In the genomic region with DNA sequence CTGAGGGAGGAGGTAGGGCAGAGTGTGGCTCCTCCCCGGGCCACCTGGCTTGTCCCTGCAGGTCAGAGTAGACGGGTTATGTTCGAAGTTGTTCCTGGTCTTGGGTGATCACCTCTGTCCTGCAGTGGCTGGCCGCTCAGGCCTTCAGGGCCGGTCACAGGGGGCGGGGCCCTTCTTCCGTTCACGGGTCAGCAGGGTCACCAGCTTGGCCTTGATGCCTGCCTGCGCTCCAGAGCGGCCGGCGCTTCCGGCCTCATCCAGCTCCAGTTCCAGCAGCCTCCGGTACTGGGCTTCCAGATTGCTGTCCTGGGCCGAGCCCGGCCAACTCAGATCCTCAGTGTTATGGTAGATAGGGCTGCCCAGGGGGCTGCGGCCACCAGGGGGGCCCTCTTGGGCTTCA, we compare ENCODE assay signal across 10 mouse cellular contexts. TPM values are rescaled to one million over a fixed set of nuclear protein-coding genes. Genes with fewer than 3 reads are reported as not detected.
DNase-seq lines count a peak whose midpoint lies in the region; ATAC-seq and TF ChIP-seq lines count a peak whose summit lies in the region.
"Had no signal": no experiment of that assay in that cellular context is flagged by ENCODE, and none has a peak within 500 bp of the region (broad histone marks: within the 10 kb centered on the region; RNA-seq: fewer than 3 reads in every experiment).

No protein-coding gene starts in this region.

- no peaks in the 10 kb centered on the region for H3K9me3 ChIP-seq in heart, embryonic 12.5 days (replicated peaks)
- 0 out of 2 replicates have a peak, but pooled peaks cover 2% of the 10 kb centered on the region for H3K9me3 ChIP-seq in kidney, embryonic 16.5 days (ENCODE audit: low read length)
- H3K9me3 ChIP-seq in midbrain, postnatal 0 days (ENCODE audit: low read length): no peaks in the 10 kb centered on the region
- H3K9me3 ChIP-seq in forebrain, embryonic 12.5 days: no peaks in the 10 kb centered on the region
- H3K9me3 ChIP-seq: embryonic facial prominence, embryonic 13.5 days; midbrain, embryonic 15.5 days had no signal

- no peak for TF ChIP-seq CTCF in midbrain, postnatal 0 days (IDR thresholded peaks at IDR 0.05)

- 0 out of 2 replicates have a peak, but pooled peaks cover 3% of the 10 kb centered on the region for H3K27me3 ChIP-seq in heart, embryonic 12.5 days (replicated peaks)
- H3K27me3 ChIP-seq in kidney, embryonic 16.5 days (ENCODE audit: insufficient read depth, low read length): no peaks in the 10 kb centered on the region
- H3K27me3 ChIP-seq in midbrain, postnatal 0 days (ENCODE audit: insufficient read depth, low read length): no peaks in the 10 kb centered on the region
- peaks cover 4% of the 10 kb centered on the region; the same call in 1 of the 2 replicates for H3K27me3 ChIP-seq in forebrain, embryonic 12.5 days
- H3K27me3 ChIP-seq: embryonic facial prominence, embryonic 13.5 days; midbrain, embryonic 15.5 days had no signal

- no peak overlapping the region for H3K4me2 ChIP-seq in heart, embryonic 12.5 days
- H3K4me2 ChIP-seq in kidney, embryonic 16.5 days (replicated peaks; ENCODE audit: low read depth, low read length): no peak overlapping the region
- H3K4me2 ChIP-seq in midbrain, postnatal 0 days (ENCODE audit: low read depth, low read length, poor library complexity, severe bottlenecking): no peak overlapping the region
- H3K4me2 ChIP-seq in forebrain, embryonic 12.5 days: no peak overlapping the region
- H3K4me2 ChIP-seq: embryonic facial prominence, embryonic 13.5 days; midbrain, embryonic 15.5 days had no signal

- ATAC-seq in heart, embryonic 12.5 days (ENCODE audit: insufficient number of reproducible peaks, low FRiP score): peak; percentile 62
- peak; percentile 73; the same call in 1 of the 2 replicates for ATAC-seq in kidney, embryonic 16.5 days (ENCODE audit: low FRiP score, low TSS enrichment)
- ATAC-seq in midbrain, postnatal 0 days (ENCODE audit: low FRiP score): no peak
- no peak for ATAC-seq in forebrain, embryonic 12.5 days (ENCODE audit: low FRiP score)
- ATAC-seq: midbrain, embryonic 15.5 days had no signal

- no peak overlapping the region for H3K9ac ChIP-seq in heart, embryonic 12.5 days
- H3K9ac ChIP-seq in kidney, embryonic 16.5 days (replicated peaks; ENCODE audit: low read length): peak overlapping the region; percentile 51
- H3K9ac ChIP-seq in midbrain, postnatal 0 days (replicated peaks; ENCODE audit: low read length, poor library complexity, severe bottlenecking): no peak overlapping the region
- no peak overlapping the region for H3K9ac ChIP-seq in forebrain, embryonic 12.5 days
- H3K9ac ChIP-seq: embryonic facial prominence, embryonic 13.5 days; midbrain, embryonic 15.5 days had no signal

- peak overlapping the region; percentile 72 for H3K27ac ChIP-seq in heart, embryonic 12.5 days (ENCODE audit: poor library complexity, severe bottlenecking)
- no peak overlapping the region for H3K27ac ChIP-seq in kidney, embryonic 16.5 days (ENCODE audit: low read length)
- H3K27ac ChIP-seq in midbrain, postnatal 0 days (ENCODE audit: low read depth, low read length): no peak overlapping the region
- no peak overlapping the region for H3K27ac ChIP-seq in forebrain, embryonic 12.5 days
- H3K27ac ChIP-seq: embryonic facial prominence, embryonic 13.5 days; midbrain, embryonic 15.5 days had no signal

- no peak overlapping the region for H3K4me3 ChIP-seq in heart, embryonic 12.5 days
- H3K4me3 ChIP-seq in kidney, embryonic 16.5 days (ENCODE audit: low read length): no peak overlapping the region
- H3K4me3 ChIP-seq in midbrain, postnatal 0 days (ENCODE audit: low read depth, low read length): no peak overlapping the region
- H3K4me3 ChIP-seq in forebrain, embryonic 12.5 days (replicated peaks): no peak overlapping the region
- H3K4me3 ChIP-seq: embryonic facial prominence, embryonic 13.5 days; midbrain, embryonic 15.5 days had no signal

- WGBS in heart, embryonic 12.5 days: 63% methylated on average over 17 of the region's 17 CpGs
- WGBS in kidney, embryonic 16.5 days: 32% methylated on average over 17 of the region's 17 CpGs
- 64% methylated on average over 17 of the region's 17 CpGs for WGBS in midbrain, postnatal 0 days
- 65% methylated on average over 17 of the region's 17 CpGs for WGBS in forebrain, embryonic 12.5 days

- peaks cover 10% of the 10 kb centered on the region; the same call in 1 of the 2 replicates for H3K4me1 ChIP-seq in heart, embryonic 12.5 days (replicated peaks)
- peaks cover 5% of the 10 kb centered on the region; the same call in 1 of the 2 replicates for H3K4me1 ChIP-seq in kidney, embryonic 16.5 days (ENCODE audit: insufficient read depth, low read length)
- no peaks in the 10 kb centered on the region for H3K4me1 ChIP-seq in midbrain, postnatal 0 days (ENCODE audit: insufficient read depth, low read length)
- H3K4me1 ChIP-seq in forebrain, embryonic 12.5 days: no peaks in the 10 kb centered on the region
- H3K4me1 ChIP-seq: embryonic facial prominence, embryonic 13.5 days; midbrain, embryonic 15.5 days had no signal

- peak; percentile 23 to 39 for DNase-seq in urinary bladder, adult 18-20 months (ENCODE audit: low spot score in 2 of 2)
- no peak for DNase-seq in urinary bladder, postnatal 10 days (ENCODE audit: low spot score)
- peak; percentile 70 for DNase-seq in yolk sac, embryonic 10.5 days (ENCODE audit: low spot score)
- DNase-seq in cerebellum, postnatal 25 days: no peak
- DNase-seq in midbrain, postnatal 0 days (ENCODE audit: low spot score): no peak

- H3K36me3 ChIP-seq in heart, embryonic 12.5 days: no peaks in the 10 kb centered on the region
- H3K36me3 ChIP-seq in kidney, embryonic 16.5 days (ENCODE audit: insufficient read depth, low read length): no peaks in the 10 kb centered on the region
- H3K36me3 ChIP-seq in midbrain, postnatal 0 days (ENCODE audit: insufficient read depth, low read length): no peaks in the 10 kb centered on the region; the same call in 1 of the 2 replicates
- H3K36me3 ChIP-seq in forebrain, embryonic 12.5 days (replicated peaks): no peaks in the 10 kb centered on the region; the same call in 1 of the 2 replicates
- H3K36me3 ChIP-seq: embryonic facial prominence, embryonic 13.5 days; midbrain, embryonic 15.5 days had no signal

RNA-seq across cellular contexts. Expression of a gene that starts 5.8 kb away (rescaled TPM):
- polyA plus RNA-seq in heart, embryonic 12.5 days (2016; fragmentation: Nextera tagmentation; extraction: Ambion mirVana): 1.4 and 1.7 TPM in 2 replicates
- 2.5 TPM in 2 replicates for polyA plus RNA-seq in kidney, embryonic 16.5 days (2015; fragmentation: Nextera tagmentation; extraction: Ambion mirVana)
- 3.0 and 4.5 TPM in 2 replicates for total RNA-seq in midbrain, postnatal 0 days (2014; rRNA removed)
- polyA plus RNA-seq in midbrain, postnatal 0 days (2015; fragmentation: Nextera tagmentation; extraction: Ambion mirVana): 1.4 and 1.6 TPM in 2 replicates
- 3.3 and 3.7 TPM in 2 replicates for polyA plus RNA-seq in forebrain, embryonic 12.5 days (2016; fragmentation: Nextera tagmentation; extraction: Ambion mirVana)

RNA-seq across cellular contexts. Expression of a gene that starts 9.8 kb away (rescaled TPM):
- polyA plus RNA-seq in heart, embryonic 12.5 days (2016; fragmentation: Nextera tagmentation; extraction: Ambion mirVana): 427 and 428 TPM in 2 replicates
- 162 and 169 TPM in 2 replicates for polyA plus RNA-seq in kidney, embryonic 16.5 days (2015; fragmentation: Nextera tagmentation; extraction: Ambion mirVana)
- total RNA-seq in midbrain, postnatal 0 days (2014; rRNA removed): 32.3 and 41.3 TPM in 2 replicates
- polyA plus RNA-seq in midbrain, postnatal 0 days (2015; fragmentation: Nextera tagmentation; extraction: Ambion mirVana): 153 and 171 TPM in 2 replicates
- 139 and 147 TPM in 2 replicates for polyA plus RNA-seq in forebrain, embryonic 12.5 days (2016; fragmentation: Nextera tagmentation; extraction: Ambion mirVana)

RNA-seq across cellular contexts. Expression of a gene that starts 13.2 kb away (rescaled TPM):
- 30.8 and 34.8 TPM in 2 replicates for polyA plus RNA-seq in heart, embryonic 12.5 days (2016; fragmentation: Nextera tagmentation; extraction: Ambion mirVana)
- polyA plus RNA-seq in kidney, embryonic 16.5 days (2015; fragmentation: Nextera tagmentation; extraction: Ambion mirVana): 89.1 and 91.6 TPM in 2 replicates
- total RNA-seq in midbrain, postnatal 0 days (2014; rRNA removed): 51.9 and 58.9 TPM in 2 replicates
- polyA plus RNA-seq in midbrain, postnatal 0 days (2015; fragmentation: Nextera tagmentation; extraction: Ambion mirVana): 45.4 and 49.1 TPM in 2 replicates
- polyA plus RNA-seq in forebrain, embryonic 12.5 days (2016; fragmentation: Nextera tagmentation; extraction: Ambion mirVana): 69.9 and 73.3 TPM in 2 replicates

RNA-seq across cellular contexts. Expression of a gene that starts 35.4 kb away (rescaled TPM):
- 101 TPM in 2 replicates for polyA plus RNA-seq in heart, embryonic 12.5 days (2016; fragmentation: Nextera tagmentation; extraction: Ambion mirVana)
- 177 and 194 TPM in 2 replicates for polyA plus RNA-seq in kidney, embryonic 16.5 days (2015; fragmentation: Nextera tagmentation; extraction: Ambion mirVana)
- 498 and 510 TPM in 2 replicates for total RNA-seq in midbrain, postnatal 0 days (2014; rRNA removed)
- polyA plus RNA-seq in midbrain, postnatal 0 days (2015; fragmentation: Nextera tagmentation; extraction: Ambion mirVana): 482 and 484 TPM in 2 replicates
- 591 and 654 TPM in 2 replicates for polyA plus RNA-seq in forebrain, embryonic 12.5 days (2016; fragmentation: Nextera tagmentation; extraction: Ambion mirVana)

RNA-seq across cellular contexts. Expression of a gene that starts 47.6 kb away (rescaled TPM):
- polyA plus RNA-seq in heart, embryonic 12.5 days (2016; fragmentation: Nextera tagmentation; extraction: Ambion mirVana): 24.3 and 24.4 TPM in 2 replicates
- polyA plus RNA-seq in kidney, embryonic 16.5 days (2015; fragmentation: Nextera tagmentation; extraction: Ambion mirVana): 40.2 and 41.2 TPM in 2 replicates
- total RNA-seq in midbrain, postnatal 0 days (2014; rRNA removed): 73.9 and 90.6 TPM in 2 replicates
- polyA plus RNA-seq in midbrain, postnatal 0 days (2015; fragmentation: Nextera tagmentation; extraction: Ambion mirVana): 42.7 and 43.5 TPM in 2 replicates
- 61.6 and 64.7 TPM in 2 replicates for polyA plus RNA-seq in forebrain, embryonic 12.5 days (2016; fragmentation: Nextera tagmentation; extraction: Ambion mirVana)

Comparison
In these comparisons a context has a peak if more than half of its experiments do, and no peak if none do; other contexts are left out.
1. DNase-seq: peak in urinary bladder, adult 18-20 months (2 of 2) and yolk sac, embryonic 10.5 days (single experiment); none in urinary bladder, postnatal 10 days (single experiment), cerebellum, postnatal 25 days (0 of 2) and midbrain, postnatal 0 days (single experiment).
2. ATAC-seq: peak in heart, embryonic 12.5 days (single experiment) and kidney, embryonic 16.5 days (single experiment); none in midbrain, postnatal 0 days (single experiment) and forebrain, embryonic 12.5 days (single experiment).